12 mouse cellular contexts compared by ENCODE assay signal in genomic region chr6:112839391-112839790, GRCm38 (mm10).
DNase-seq lines count a peak whose midpoint lies in the region; ATAC-seq and TF ChIP-seq lines count a peak whose summit lies in the region.
"Had no signal": no experiment of that assay in that cellular context is flagged by ENCODE, and none has a peak within 500 bp of the region (broad histone marks: within the 10 kb centered on the region; RNA-seq: fewer than 3 reads in every experiment).

No protein-coding gene starts in this region.

- TF ChIP-seq POLR2A in cerebellum, adult 2 months (IDR thresholded peaks at IDR 0.05; ENCODE audit: borderline replicate concordance, insufficient read depth, low read length), result no peak

- 24% methylated on average over 3 of the region's 3 CpGs for WGBS in cerebellum, adult 2 months
- WGBS in midbrain, embryonic 12.5 days, result 62% methylated on average over 3 of the region's 3 CpGs

- TF ChIP-seq CTCF in cerebellum, adult 2 months (IDR thresholded peaks at IDR 0.05; ENCODE audit: borderline replicate concordance, insufficient read depth, low read depth, low read length), result no peak

- peak overlapping the region; percentile 28 for H3K4me2 ChIP-seq in midbrain, embryonic 12.5 days (replicated peaks)

- no peaks in the 10 kb centered on the region for H3K27me3 ChIP-seq in cerebellum, adult 2 months (ENCODE audit: control insufficient read depth, insufficient read depth, low read length)
- H3K27me3 ChIP-seq in midbrain, embryonic 12.5 days, result no peaks in the 10 kb centered on the region

- H3K9ac ChIP-seq in midbrain, embryonic 12.5 days (replicated peaks), result no peak overlapping the region

- no peak for DNase-seq in cerebellum, adult 2 months
- DNase-seq in cerebellum, adult 11-12 months, result no peak
- peak; percentile 75 for DNase-seq in brain, adult 2 months (ENCODE audit: low read depth, low spot score)
- peak; percentile 65 for DNase-seq in gastrocnemius, postnatal 25 days
- DNase-seq in frontal cortex, postnatal 25 days (ENCODE audit: low spot score in 2 of 2), result no peak
- no peak for DNase-seq in cerebellum, adult 9-11 months
- no peak for DNase-seq in cerebellum, adult 18-20 months
- DNase-seq: cerebellum, adult 11 months had no signal

- H3K4me1 ChIP-seq in cerebellum, adult 2 months (ENCODE audit: control insufficient read depth, insufficient read depth, low read length), result peaks cover 35% of the 10 kb centered on the region
- H3K4me1 ChIP-seq in midbrain, embryonic 12.5 days, result peaks cover 74% of the 10 kb centered on the region

- H3K9me3 ChIP-seq in midbrain, embryonic 12.5 days, result no peaks in the 10 kb centered on the region
- H3K9me3 ChIP-seq: limb, embryonic 10.5 days had no signal

- no peak for ATAC-seq in midbrain, embryonic 12.5 days (ENCODE audit: low FRiP score, low read depth)
- ATAC-seq: intestine, embryonic 16.5 days; lung, postnatal 0 days had no signal

- peak overlapping the region; percentile 71 for H3K27ac ChIP-seq in cerebellum, adult 2 months (ENCODE audit: insufficient read depth, low read length)
- H3K27ac ChIP-seq in midbrain, embryonic 12.5 days (replicated peaks), result peak overlapping the region; percentile 92
- H3K27ac ChIP-seq: limb, embryonic 10.5 days had no signal

- H3K36me3 ChIP-seq in midbrain, embryonic 12.5 days, result peaks cover 6% of the 10 kb centered on the region
- H3K36me3 ChIP-seq: limb, embryonic 10.5 days had no signal

- no peak overlapping the region for H3K4me3 ChIP-seq in cerebellum, adult 2 months (replicated peaks; ENCODE audit: insufficient read depth, low read depth, low read length)
- no peak overlapping the region for H3K4me3 ChIP-seq in midbrain, embryonic 12.5 days
- H3K4me3 ChIP-seq: limb, embryonic 10.5 days had no signal

Comparison
In these comparisons a context has a peak if more than half of its experiments do, and no peak if none do; other contexts are left out.
1. DNase-seq: peak in brain, adult 2 months (single experiment) and gastrocnemius, postnatal 25 days (single experiment); none in cerebellum, adult 2 months (0 of 2), cerebellum, adult 11-12 months (single experiment), frontal cortex, postnatal 25 days (0 of 2), cerebellum, adult 9-11 months (single experiment) and cerebellum, adult 18-20 months (0 of 2).